Mouse (Mus musculus): Measurements from ENCODE around the gene Gm10112. TPM values are rescaled to one million over a fixed set of nuclear protein-coding genes. Genes with fewer than 3 reads are reported as not detected.

The Gm10112 gene
- not detected in 2 replicates for total RNA-seq (2017)

DNA sequence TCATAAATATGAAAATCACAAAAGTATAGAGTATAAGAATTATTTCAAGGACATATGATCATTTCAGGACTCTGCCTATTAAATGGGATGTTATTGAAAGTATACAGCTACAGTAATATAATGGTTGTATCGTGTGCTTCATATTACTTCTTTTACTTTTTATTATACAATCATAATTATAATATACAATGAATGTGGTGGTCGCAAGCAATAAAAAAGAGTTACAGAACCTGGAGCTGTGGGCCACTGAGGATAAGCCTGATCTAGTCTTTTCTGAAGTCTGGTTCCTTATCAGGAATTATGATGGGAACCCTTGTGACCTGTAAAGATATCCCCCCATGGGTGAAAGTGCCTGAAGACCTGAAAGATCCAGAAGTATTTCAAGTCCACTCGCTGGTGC lies at the start of gene Gm10112:
Gm10112 (plus strand) TSS at position 301 of the 400 bp plus-strand sequence.
- ATAC-seq (replicated peaks in 1 of 2; ENCODE audit: insufficient read depth in 1 of 2, low FRiP score in 2 of 2, low TSS enrichment in 1 of 2, low read depth in 1 of 2, poor library complexity in 2 of 2, severe bottlenecking in 2 of 2), result no peak

DNA sequence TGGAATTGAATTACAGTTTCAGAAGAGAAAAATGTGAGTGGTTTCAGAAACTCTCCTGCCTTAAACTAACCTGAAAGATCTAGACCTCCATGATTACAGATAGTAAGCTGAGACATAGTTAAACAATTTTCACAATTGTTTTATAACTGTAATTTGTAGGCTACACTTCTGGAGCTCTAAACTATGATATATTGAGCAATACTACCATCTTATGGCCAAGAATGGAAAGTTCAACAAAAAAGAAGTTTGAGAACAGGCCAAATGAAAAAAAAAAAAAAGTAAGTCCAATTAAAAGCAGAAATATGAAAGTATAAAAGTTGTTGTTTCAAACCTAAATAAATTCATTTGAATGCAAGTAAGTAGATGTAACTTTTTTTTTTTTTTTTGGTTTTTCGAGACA lies 21.4 kb downstream of the Gm10112 start:
- ATAC-seq (replicated peaks in 1 of 2; ENCODE audit: insufficient read depth in 1 of 2, low FRiP score in 2 of 2, low TSS enrichment in 1 of 2, low read depth in 1 of 2, poor library complexity in 2 of 2, severe bottlenecking in 2 of 2), result no peak

DNA sequence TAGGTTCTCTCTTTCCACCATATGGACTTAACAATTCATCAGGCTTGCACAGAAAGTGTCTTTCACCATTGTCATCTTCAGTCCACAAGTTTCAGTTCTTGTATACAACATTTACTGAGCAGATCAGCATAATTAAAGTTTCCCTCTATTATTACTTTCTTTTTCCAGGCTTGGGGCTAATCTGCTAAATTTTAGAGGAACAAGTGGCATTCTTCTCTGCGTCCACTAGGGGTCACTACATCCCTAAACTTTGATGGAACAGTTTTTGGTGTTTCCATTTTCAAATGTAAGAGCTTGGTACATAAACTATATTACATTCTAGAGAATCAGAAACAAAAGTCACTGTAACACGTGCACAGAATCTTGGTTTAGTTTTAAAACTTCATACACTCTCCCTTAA lies 28.2 kb downstream of the Gm10112 start:
- ATAC-seq (replicated peaks in 1 of 2; ENCODE audit: insufficient read depth in 1 of 2, low FRiP score in 2 of 2, low TSS enrichment in 1 of 2, low read depth in 1 of 2, poor library complexity in 2 of 2, severe bottlenecking in 2 of 2), result peak in 1 of 2 experiments; percentile 56; a peak in 1 of 4 replicates

DNA sequence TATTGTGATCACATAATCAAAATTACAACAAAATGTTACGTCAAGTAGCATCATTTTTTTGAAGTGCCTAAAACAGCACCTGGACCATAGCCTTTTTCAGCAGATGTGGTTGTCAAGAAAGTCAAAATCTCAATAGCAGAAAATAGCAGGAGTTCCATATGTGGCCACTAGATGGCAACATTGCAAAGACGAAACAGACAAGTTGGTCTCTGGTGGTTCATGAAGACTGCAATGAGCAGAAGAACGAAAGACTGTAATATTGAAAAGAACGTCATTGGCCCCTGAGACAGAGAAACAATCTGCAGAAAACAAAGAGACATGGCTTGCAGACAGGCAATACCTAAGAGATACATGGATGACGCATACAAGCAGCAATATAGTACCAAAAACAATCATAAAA lies 42.1 kb downstream of the Gm10112 start:
- ATAC-seq (replicated peaks in 1 of 2; ENCODE audit: insufficient read depth in 1 of 2, low FRiP score in 2 of 2, low TSS enrichment in 1 of 2, low read depth in 1 of 2, poor library complexity in 2 of 2, severe bottlenecking in 2 of 2), result peak in 1 of 2 experiments; percentile 42; a peak in 2 of 4 replicates

Other genes starting within 250 kb of the Gm10112 start
- gene Cylc1, start 57.9 kb upstream of the Gm10112 start, total RNA-seq (2017), result not detected in 2 replicates

Data from hematopoietic stem cell, adult 5-6 weeks (primary cell).